Mouse (Mus musculus) naive thymus-derived CD4-positive, alpha-beta T cell, adult 5 months (primary cell): ENCODE data around the gene Pik3c2a. TPM values are rescaled to one million over a fixed set of nuclear protein-coding genes. Genes with fewer than 3 reads are reported as not detected.

Experiments
- polyA plus RNA-seq: library from polyadenylated mRNA; unstranded; fragments of 100-300 nt; shearing (Covaris generic); gene quantifications from one replicate; pipeline ENCODE4 v1.2.1, GENCODE M21; 2017

Gene Pik3c2a
- polyA plus RNA-seq = 45.6 TPM

GRCm38 (mm10) chr7:116443004-116443696 is at the start of gene Pik3c2a:
Gene Pik3c2a (minus strand): TSS chr7:116443449.

GRCm38 (mm10) chr7:116333713-116334668 is 109.3 kb downstream of the Pik3c2a start, which contains the start of gene Rps13:
Gene Rps13 (minus strand): TSS chr7:116334195.

GRCm38 (mm10) chr7:116307871-116308631 is 135.2 kb downstream of the Pik3c2a start, which contains the start of gene Plekha7:
Gene Plekha7 (minus strand): TSS chr7:116308376.

Other genes with a start within 250 kb of the Pik3c2a start
- 17.7 TPM for gene Plekha7, start 135.1 kb downstream of the Pik3c2a start, polyA plus RNA-seq
- 847 TPM for gene Rps13, start 109.3 kb downstream of the Pik3c2a start, polyA plus RNA-seq
- 7.3 TPM for gene Nucb2, start 60.9 kb upstream of the Pik3c2a start, polyA plus RNA-seq